Mouse (Mus musculus): ENCODE data around the gene Larp7. TPM values are rescaled to one million over a fixed set of nuclear protein-coding genes. Genes with fewer than 3 reads are reported as not detected.

Gene Larp7
- 19.3 and 20.5 TPM in 2 replicates for polyA plus RNA-seq (2015; fragmentation: Nextera tagmentation; extraction: Ambion mirVana)

DNA sequence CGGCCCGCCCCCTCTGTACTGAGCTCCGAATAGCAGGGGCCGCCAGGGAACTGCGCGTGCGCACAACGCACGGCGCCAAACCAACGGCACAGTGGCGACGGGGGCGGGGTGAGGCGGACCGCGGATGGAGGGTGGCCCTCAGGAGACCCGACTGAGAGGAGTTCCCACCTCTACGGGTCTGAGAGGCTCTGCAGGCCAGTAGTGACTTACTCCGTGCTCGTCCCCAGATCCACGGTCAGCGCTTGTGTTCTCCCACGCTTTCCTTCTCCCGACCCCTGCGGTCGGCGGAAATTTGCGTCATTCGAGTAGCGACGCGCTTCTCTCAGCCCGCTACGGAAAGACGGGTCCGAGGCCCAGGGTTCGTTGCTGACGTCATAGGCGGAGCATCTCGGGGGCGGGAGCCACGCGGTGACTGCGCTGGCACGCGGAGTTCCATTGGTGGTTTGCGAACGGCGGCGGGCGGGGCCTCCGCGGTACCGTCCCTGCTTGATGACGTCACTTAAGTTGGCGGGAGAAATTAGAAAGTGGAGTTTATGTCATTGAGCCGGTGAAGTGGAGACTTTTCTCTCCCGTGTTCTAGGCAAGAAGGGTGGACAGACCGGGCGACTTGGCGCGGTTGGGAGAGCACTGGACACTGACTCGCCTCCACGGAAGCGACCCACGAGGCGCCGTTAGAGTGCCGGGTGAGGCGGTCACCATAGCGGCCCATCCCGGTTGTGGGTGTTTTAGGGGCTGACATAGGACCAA is at the start of gene Larp7, which contains the start of gene Zgrf1:
Gene Larp7, minus strand, starts transcription at position 377 of the 747 bp plus-strand sequence.
Gene Zgrf1, plus strand, starts transcription at position 517 of the 747 bp plus-strand sequence.
- Histone ChIP-seq H3K4me3 (ENCODE audit: low read depth, low read length) (peak within 1 kb of the TSS; percentile 72), H3K4me1 (ENCODE audit: insufficient read depth) (peaks cover 7% of the 10 kb centered on the region; the same call in 1 of the 2 replicates), H3K9ac (replicated peaks) (peak within 1 kb of the TSS; percentile 79), H3K4me2 (ENCODE audit: low read depth, low read length) (peak within 1 kb of the TSS; percentile 75), H3K27ac (ENCODE audit: low read depth) (peak within 1 kb of the TSS; percentile 94), H3K27me3 (ENCODE audit: insufficient read depth, low read length) (no peaks in the 10 kb centered on the region), H3K9me3 (ENCODE audit: low read length) (no peaks in the 10 kb centered on the region), H3K36me3 (replicated peaks; ENCODE audit: insufficient read depth, low read length) (no peaks in the 10 kb centered on the region; the same call in none of the 2 replicates)
- ATAC-seq (peak; percentile 98), DNase-seq (peak; percentile 98)
- WGBS (ENCODE audit: insufficient replicate concordance): under 1% methylated on average over 72 of the region's 73 CpGs
- TF ChIP-seq CTCF (IDR thresholded peaks at IDR 0.05; ENCODE audit: low read depth) (peak; percentile 17; the same call in 1 of the 2 replicates), EP300 (IDR thresholded peaks at IDR 0.05; ENCODE audit: low read depth) (peak; percentile 59; the same call in 1 of the 2 replicates)

GRCm38 (mm10) chr3:127597136-127597535 is 44.0 kb upstream of the Larp7 start:
- TF ChIP-seq CTCF (IDR thresholded peaks at IDR 0.05; ENCODE audit: low read depth): no peak
- TF ChIP-seq EP300 (IDR thresholded peaks at IDR 0.05; ENCODE audit: low read depth): no peak
- 91% methylated on average over 1 of the region's 1 CpGs for WGBS (ENCODE audit: insufficient replicate concordance)
- ATAC-seq (no peak), DNase-seq (no peak)
- peaks cover 25% of the 10 kb centered on the region for H3K36me3 ChIP-seq (replicated peaks; ENCODE audit: insufficient read depth, low read length)
- no peak overlapping the region for H3K27ac ChIP-seq (ENCODE audit: low read depth)
- no peaks in the 10 kb centered on the region for H3K4me1 ChIP-seq (ENCODE audit: insufficient read depth)
- no peak overlapping the region for H3K9ac ChIP-seq (replicated peaks)
- H3K27me3 ChIP-seq (ENCODE audit: insufficient read depth, low read length): no peaks in the 10 kb centered on the region
- H3K9me3 ChIP-seq (ENCODE audit: low read length): no peaks in the 10 kb centered on the region
- H3K4me3 ChIP-seq (ENCODE audit: low read depth, low read length): no peak overlapping the region
- no peak overlapping the region for H3K4me2 ChIP-seq (ENCODE audit: low read depth, low read length)

DNA sequence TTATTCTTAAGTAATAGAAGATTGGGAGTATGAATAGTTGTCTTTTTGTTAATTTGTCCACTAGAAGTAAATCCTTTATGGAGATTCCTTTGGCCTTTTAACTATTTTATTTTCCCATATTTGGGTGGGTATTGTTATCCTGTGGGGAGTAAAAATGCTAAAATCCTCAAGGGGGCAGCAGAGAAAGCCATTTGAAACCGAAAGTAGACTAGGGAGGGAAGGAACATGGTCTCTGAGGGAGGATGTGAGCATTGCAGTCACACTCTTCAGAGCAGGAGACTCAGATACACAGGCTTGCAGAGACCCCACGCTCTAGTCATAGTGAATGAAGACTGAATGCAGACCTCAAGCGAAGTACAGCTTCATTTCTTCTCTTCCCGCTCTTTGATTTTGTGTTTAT is 19.4 kb upstream of the Larp7 start:
- ATAC-seq (peak; percentile 68), DNase-seq (peak; percentile 34)
- Histone ChIP-seq H3K4me3 (ENCODE audit: low read depth, low read length) (no peak overlapping the region), H3K27me3 (ENCODE audit: insufficient read depth, low read length) (no peaks in the 10 kb centered on the region), H3K4me2 (ENCODE audit: low read depth, low read length) (no peak overlapping the region), H3K9ac (replicated peaks) (no peak overlapping the region), H3K4me1 (ENCODE audit: insufficient read depth) (no peaks in the 10 kb centered on the region), H3K9me3 (ENCODE audit: low read length) (no peaks in the 10 kb centered on the region), H3K36me3 (replicated peaks; ENCODE audit: insufficient read depth, low read length) (peaks cover 26% of the 10 kb centered on the region), H3K27ac (ENCODE audit: low read depth) (no peak overlapping the region)
- TF ChIP-seq EP300 (IDR thresholded peaks at IDR 0.05; ENCODE audit: low read depth): no peak
- peak; percentile 77 for TF ChIP-seq CTCF (IDR thresholded peaks at IDR 0.05; ENCODE audit: low read depth)
- 47% methylated on average over 4 of the region's 4 CpGs for WGBS (ENCODE audit: insufficient replicate concordance)

DNA sequence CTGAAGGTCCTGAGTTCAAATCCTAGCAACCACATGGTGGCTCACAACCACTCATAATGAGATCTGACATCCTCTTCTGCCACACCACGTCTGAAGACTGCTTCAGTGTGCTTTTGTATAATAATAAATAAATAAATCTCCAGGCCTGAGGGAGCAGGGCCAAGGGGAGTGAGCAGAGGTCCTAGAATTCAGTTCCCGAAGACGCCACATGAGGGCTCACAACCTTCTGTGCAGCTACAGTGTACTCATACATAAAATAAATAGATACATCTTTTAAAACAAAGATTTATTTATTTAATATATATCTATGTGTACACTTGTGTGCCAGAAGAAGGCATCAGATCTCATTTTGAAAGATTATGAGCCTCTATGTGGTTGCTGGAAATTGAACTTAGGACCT is 12.0 kb upstream of the Larp7 start:
- peaks cover 42% of the 10 kb centered on the region for H3K36me3 ChIP-seq (replicated peaks; ENCODE audit: insufficient read depth, low read length)
- WGBS (ENCODE audit: insufficient replicate concordance): 80% methylated on average over 3 of the region's 3 CpGs
- H3K9me3 ChIP-seq (ENCODE audit: low read length): no peaks in the 10 kb centered on the region
- 0 out of 2 replicates have a peak, but pooled peaks have one; percentile 4 for TF ChIP-seq CTCF (IDR thresholded peaks at IDR 0.05; ENCODE audit: low read depth)
- no peak for TF ChIP-seq EP300 (IDR thresholded peaks at IDR 0.05; ENCODE audit: low read depth)
- H3K4me1 ChIP-seq (ENCODE audit: insufficient read depth): no peaks in the 10 kb centered on the region
- no peak overlapping the region for H3K27ac ChIP-seq (ENCODE audit: low read depth)
- H3K4me2 ChIP-seq (ENCODE audit: low read depth, low read length): no peak overlapping the region
- no peak overlapping the region for H3K4me3 ChIP-seq (ENCODE audit: low read depth, low read length)
- ATAC-seq (no peak), DNase-seq (no peak)
- no peak overlapping the region for H3K9ac ChIP-seq (replicated peaks)
- no peaks in the 10 kb centered on the region for H3K27me3 ChIP-seq (ENCODE audit: insufficient read depth, low read length)

GRCm38 (mm10) chr3:127562974-127563373 is 9.8 kb upstream of the Larp7 start:
- no peak for ATAC-seq
- H3K36me3 ChIP-seq (replicated peaks; ENCODE audit: insufficient read depth, low read length): peaks cover 41% of the 10 kb centered on the region

GRCm38 (mm10) chr3:127558201-127558600 is 5.1 kb upstream of the Larp7 start:
- peak; percentile 28; the same call in 1 of the 2 replicates for TF ChIP-seq CTCF (IDR thresholded peaks at IDR 0.05; ENCODE audit: low read depth)
- no peak for TF ChIP-seq EP300 (IDR thresholded peaks at IDR 0.05; ENCODE audit: low read depth)
- no peak overlapping the region for H3K9ac ChIP-seq (replicated peaks)
- H3K27me3 ChIP-seq (ENCODE audit: insufficient read depth, low read length): no peaks in the 10 kb centered on the region
- DNase-seq: no peak
- no peak overlapping the region for H3K4me2 ChIP-seq (ENCODE audit: low read depth, low read length)
- H3K9me3 ChIP-seq (ENCODE audit: low read length): no peaks in the 10 kb centered on the region
- H3K4me1 ChIP-seq (ENCODE audit: insufficient read depth): peaks cover 4% of the 10 kb centered on the region; the same call in 1 of the 2 replicates
- H3K4me3 ChIP-seq (ENCODE audit: low read depth, low read length): no peak overlapping the region
- H3K27ac ChIP-seq (ENCODE audit: low read depth): no peak overlapping the region
- ATAC-seq: no peak
- H3K36me3 ChIP-seq (replicated peaks; ENCODE audit: insufficient read depth, low read length): peaks cover 29% of the 10 kb centered on the region

More at GRCm38 (mm10) chr3:127562974-127563373, 9.8 kb upstream of the Larp7 start:
- H3K9ac ChIP-seq (replicated peaks): no peak overlapping the region
- no peaks in the 10 kb centered on the region for H3K9me3 ChIP-seq (ENCODE audit: low read length)
- no peak for TF ChIP-seq CTCF (IDR thresholded peaks at IDR 0.05; ENCODE audit: low read depth)
- no peak for TF ChIP-seq EP300 (IDR thresholded peaks at IDR 0.05; ENCODE audit: low read depth)
- H3K4me1 ChIP-seq (ENCODE audit: insufficient read depth): no peaks in the 10 kb centered on the region
- no peak overlapping the region for H3K27ac ChIP-seq (ENCODE audit: low read depth)
- no peaks in the 10 kb centered on the region for H3K27me3 ChIP-seq (ENCODE audit: insufficient read depth, low read length)
- no peak overlapping the region for H3K4me3 ChIP-seq (ENCODE audit: low read depth, low read length)
- no peak overlapping the region for H3K4me2 ChIP-seq (ENCODE audit: low read depth, low read length)
- WGBS (ENCODE audit: insufficient replicate concordance): 70% methylated on average over 4 of the region's 4 CpGs
- DNase-seq: no peak

All from liver, postnatal 0 days (tissue).